Mouse (Mus musculus) urinary bladder, adult 2 months (tissue): ENCODE data around the gene Slc25a14. TPM values are rescaled to one million over a fixed set of nuclear protein-coding genes. Genes with fewer than 3 reads are reported as not detected.

ENCODE experiments used
- DNase-seq: peaks from one replicate; pipeline ENCODE4 v3.0.0; 2022; ENCODE audit warnings: low spot score
- polyA plus RNA-seq: library from polyadenylated mRNA; depleted of rRNA; stranded (reverse); fragments of >200 nt; gene quantifications from 2 replicates; pipeline ENCODE4 v1.2.3, GENCODE M21; 2012; rRNA removed

Slc25a14 gene
- polyA plus RNA-seq = 6.8 and 8.7 TPM in 2 replicates

GRCm38 (mm10) chrX:48623379-48624053 lies at the start of gene Slc25a14:
Gene Slc25a14, plus strand, starts transcription at chrX:48623413.
- peak; percentile 47 for DNase-seq

DNA sequence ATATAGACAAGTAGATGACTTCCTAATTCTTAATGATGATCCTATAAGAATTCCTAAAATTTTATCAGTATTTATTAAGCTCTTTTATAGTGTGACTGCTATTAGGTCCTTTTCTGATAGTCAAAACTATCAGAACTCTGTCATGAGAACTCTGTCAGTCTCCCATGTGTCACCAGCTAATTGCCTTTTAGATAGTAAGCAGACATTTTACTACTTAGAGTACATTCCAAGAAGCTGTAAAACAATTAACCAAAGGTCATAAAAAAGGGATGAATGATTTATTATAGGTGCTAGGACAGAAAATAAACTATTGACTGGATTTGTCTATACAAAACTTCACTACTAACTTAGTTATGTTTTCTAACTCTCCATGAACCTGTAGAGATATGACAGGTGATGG lies 39.9 kb upstream of the Slc25a14 start:
- no peak for DNase-seq

- no peak for DNase-seq
Observed at GRCm38 (mm10) chrX:48593721-48594098, 29.5 kb upstream of the Slc25a14 start.

GRCm38 (mm10) chrX:48594099-48594760 lies 29.0 kb upstream of the Slc25a14 start, which contains the start of gene Zfp280c:
Gene Zfp280c, minus strand, starts transcription at chrX:48594504.
- peak; percentile 35 for DNase-seq

GRCm38 (mm10) chrX:48596053-48596452 lies 27.2 kb upstream of the Slc25a14 start:
- no peak for DNase-seq

GRCm38 (mm10) chrX:48596906-48597305 lies 26.3 kb upstream of the Slc25a14 start:
- DNase-seq = no peak

- DNase-seq = no peak
Observed at GRCm38 (mm10) chrX:48604872-48605271, 18.3 kb upstream of the Slc25a14 start.

DNA sequence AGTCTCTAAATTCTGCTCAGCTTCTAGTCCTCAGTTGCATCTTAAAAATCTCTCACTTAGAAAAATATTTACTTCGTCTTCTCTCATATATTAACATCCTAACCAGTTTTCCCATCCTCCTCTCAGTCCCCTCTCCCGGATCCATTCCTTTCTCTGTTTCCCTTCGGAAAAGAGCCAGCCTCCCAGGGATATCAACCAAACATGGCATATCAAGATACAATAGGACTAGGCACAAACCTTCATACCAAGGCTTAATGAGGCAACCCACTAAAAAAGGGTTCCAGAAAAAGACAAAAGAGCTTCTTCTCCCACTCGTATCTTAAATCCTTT lies 199 bp upstream of the Slc25a14 start:
- no peak for DNase-seq

DNA sequence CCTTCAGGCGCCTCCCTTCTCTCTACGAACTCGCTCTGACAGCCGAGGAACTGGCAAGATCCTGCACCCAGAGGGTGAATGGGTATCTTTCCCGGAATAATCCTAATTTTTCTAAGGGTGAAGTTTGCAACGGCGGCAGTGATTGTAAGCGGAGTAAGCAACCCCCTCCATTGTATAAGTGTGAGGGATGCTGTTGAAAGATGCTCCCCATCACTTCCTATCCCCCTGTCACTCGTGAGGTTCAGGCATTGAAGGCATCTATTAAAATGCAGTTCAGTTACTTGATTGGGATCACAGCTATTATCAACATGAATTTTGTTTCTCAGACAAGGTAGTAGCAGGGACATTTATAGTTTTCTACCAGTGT lies 824 bp downstream of the Slc25a14 start:
- no peak for DNase-seq

GRCm38 (mm10) chrX:48637032-48637431 lies 13.8 kb downstream of the Slc25a14 start:
- no peak for DNase-seq

DNA sequence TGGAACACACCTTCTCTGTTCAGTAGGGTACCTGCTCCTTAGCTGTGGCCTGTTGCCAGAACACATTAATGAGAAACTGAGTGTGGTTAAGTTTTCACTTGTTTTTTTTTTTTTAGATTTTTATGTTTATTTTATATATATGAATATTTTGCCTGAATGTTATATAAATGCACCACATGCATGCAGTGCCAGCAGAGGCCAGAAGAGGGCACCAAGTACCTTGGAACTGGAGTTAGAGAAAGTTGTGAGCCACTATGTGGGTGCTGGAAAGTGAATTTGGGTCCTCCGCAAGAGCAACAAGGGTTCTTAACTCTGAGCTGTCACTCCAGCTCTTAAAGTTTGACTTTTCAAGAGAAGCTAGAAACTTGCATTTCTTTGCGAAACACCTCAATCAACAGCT lies 20.9 kb downstream of the Slc25a14 start:
- no peak for DNase-seq

DNA sequence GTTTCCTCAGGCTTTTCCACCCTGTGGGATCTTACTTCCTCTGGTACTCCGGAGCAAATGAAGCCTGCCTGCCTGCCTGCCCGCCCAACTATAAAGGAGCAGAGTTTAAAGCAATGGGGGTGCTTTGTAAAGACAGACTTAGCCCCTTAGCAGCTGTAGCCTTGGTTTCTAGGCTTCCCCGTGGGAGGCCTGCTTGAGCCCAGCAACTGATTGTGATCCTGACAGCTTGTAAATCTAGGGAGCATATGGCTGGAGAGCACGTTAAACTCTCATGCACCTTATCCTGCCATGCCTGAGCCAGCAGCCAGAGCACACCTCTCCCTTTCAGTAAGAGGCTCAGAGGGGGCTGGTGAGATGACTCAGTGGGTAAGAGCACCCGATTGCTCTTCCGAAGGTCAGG lies 43.6 kb downstream of the Slc25a14 start:
- DNase-seq = no peak

GRCm38 (mm10) chrX:48669588-48669987 lies 46.4 kb downstream of the Slc25a14 start:
- DNase-seq = no peak

GRCm38 (mm10) chrX:48671714-48672113 lies 48.5 kb downstream of the Slc25a14 start:
- DNase-seq = no peak

DNA sequence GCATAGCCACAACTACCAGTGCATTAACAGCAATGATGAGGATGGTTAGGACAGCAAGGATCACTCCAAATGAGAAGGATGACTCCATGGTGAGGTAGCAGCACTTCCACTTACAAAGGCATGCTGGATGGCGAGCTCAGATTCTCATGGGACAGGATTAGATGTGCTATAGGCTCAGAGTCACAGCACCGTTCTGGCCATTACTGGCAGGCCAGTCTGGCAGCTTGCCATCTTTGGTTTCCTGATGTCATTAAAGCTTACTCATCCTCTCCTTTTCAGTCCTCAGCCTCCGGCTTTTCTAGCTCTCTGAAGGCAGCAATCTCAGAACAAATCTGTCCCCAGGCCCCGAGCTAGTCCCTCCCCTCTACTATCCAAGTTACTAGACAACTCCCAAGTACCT lies 51.0 kb downstream of the Slc25a14 start, which contains the start of gene Gpr119:
TSS of gene Gpr119 (minus strand) at position 308 of the 400 bp plus-strand sequence.
- DNase-seq = no peak

DNA sequence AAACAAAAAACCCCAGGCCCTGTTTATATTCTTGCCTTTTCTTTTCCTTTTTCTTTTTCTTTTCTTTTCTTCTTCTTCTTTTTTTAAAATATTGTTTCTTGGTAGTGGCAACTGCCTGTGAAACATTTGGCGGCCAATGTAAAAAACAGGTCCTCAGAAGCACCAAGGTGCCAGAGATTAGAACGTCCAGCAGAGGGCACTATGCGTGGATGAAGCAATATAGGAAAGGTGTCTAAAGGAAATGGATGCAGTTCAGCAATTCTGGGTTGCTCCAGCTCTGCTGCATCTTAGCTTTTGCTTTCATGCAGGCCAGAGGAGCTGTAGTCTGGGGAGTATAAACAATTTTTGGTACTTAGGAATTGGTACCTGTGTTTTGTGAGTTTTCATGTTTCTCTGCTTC lies 60.2 kb downstream of the Slc25a14 start:
- DNase-seq = no peak

GRCm38 (mm10) chrX:48683857-48684256 lies 60.6 kb downstream of the Slc25a14 start:
- DNase-seq = no peak

- no peak for DNase-seq
Observed at GRCm38 (mm10) chrX:48694460-48694859, 71.2 kb downstream of the Slc25a14 start.

DNA sequence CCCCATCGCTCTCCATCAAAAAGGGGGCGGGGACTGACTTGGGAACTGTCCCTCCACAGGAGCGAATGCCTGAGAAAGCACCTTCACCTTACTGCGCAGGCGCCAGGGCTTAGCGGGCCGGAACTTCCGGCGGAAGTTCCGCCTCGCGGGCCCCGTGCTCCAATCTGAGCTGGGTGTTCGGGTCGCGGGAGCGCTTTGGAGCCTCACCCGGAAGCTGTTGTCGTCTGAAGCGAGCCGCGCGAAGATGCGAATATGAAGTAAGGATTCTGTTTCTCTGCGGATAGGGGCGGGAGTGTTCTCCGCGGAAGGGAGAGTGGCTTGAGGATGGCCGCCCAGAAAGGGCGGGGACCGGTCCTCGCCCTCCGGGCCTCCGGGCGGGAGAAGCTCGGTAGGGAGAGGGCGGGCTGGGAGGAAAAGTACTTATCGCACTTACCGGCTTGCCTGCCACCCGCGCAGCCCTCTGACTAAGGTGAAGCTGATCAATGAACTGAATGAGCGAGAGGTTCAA lies 71.7 kb downstream of the Slc25a14 start, which contains the start of gene Rbmx2:
TSS of gene Rbmx2 (plus strand) at position 141 of the 508 bp plus-strand sequence.
- peak; percentile 63 for DNase-seq

GRCm38 (mm10) chrX:48709701-48710100 lies 86.5 kb downstream of the Slc25a14 start:
- no peak for DNase-seq
